Mouse (Mus musculus): ENCODE data around the gene Rps17.

- no peak for TF ChIP-seq POLR2A (IDR thresholded peaks at IDR 0.05; ENCODE audit: low read depth, low read length)
- no peak for TF ChIP-seq CTCF (IDR thresholded peaks at IDR 0.05; ENCODE audit: extremely low read depth, insufficient read length, insufficient replicate concordance, low read depth, low read length)
These were observed 13.2 kb downstream of the Rps17 start for GRCm38 (mm10) chr7:81331851-81332250.
